Mouse (Mus musculus) cerebellum, adult 2 months (tissue): ENCODE measurements around the gene Sh3rf3.

Experiments
- CTCF ChIP-seq: fragments of 200-500 bp; IDR thresholded peaks from 2 replicates; pipeline ENCODE4 v1.5.1; 2011; ENCODE audit warnings: low read depth, mild to moderate bottlenecking, control low read depth, low read length, moderate library complexity, borderline replicate concordance; ENCODE audit not compliant: insufficient read depth
- POLR2A ChIP-seq: fragments of 200-500 bp; IDR thresholded peaks from 2 replicates; pipeline ENCODE4 v1.6.1; 2011; ENCODE audit warnings: low read length, control low read depth, borderline replicate concordance; ENCODE audit not compliant: insufficient read depth

- TF ChIP-seq CTCF (no peak), POLR2A (no peak)
Measured at GRCm38 (mm10) chr10:58802391-58802790, 10.8 kb upstream of the Sh3rf3 start.
